Mouse (Mus musculus): Measurements from ENCODE around the gene Pon1. TPM values are rescaled to one million over a fixed set of nuclear protein-coding genes. Genes with fewer than 3 reads are reported as not detected.

The Pon1 gene
- polyA plus RNA-seq, 1 experiment: not detected

DNA sequence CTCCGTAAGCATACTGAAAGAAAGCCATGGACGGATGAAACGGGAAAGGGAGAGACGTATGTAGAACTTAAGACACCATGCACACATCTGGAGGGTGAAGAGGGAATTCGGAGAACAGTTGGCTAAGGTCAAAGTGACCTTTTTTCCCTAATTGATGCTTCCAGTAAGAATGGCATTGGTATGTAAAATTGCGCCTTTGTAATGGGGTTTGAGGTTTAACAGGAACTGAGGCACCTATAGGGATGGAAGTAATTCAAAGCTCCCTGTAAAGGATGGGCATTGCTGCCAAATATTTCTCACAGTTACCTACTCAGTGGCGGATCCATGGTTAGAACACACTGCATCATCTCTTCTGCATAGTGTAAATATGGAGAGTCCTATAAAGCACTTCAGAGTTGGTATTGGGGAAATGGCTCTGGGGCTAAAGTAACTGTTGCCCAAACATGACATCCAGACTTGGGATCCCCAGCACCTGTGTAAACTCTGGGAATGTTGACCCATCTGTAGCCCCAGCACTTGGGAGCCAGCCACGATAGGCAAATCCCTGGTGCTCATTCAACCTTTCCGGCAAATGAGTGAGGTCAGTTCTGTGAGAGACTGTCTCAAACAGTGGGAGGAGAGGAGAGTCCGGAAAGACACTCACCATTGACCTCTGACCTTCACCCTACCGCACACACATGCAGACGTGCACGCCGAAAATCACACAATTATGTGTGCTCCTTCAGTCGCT is 74.4 kb downstream of the Pon1 start:
- no peak overlapping the region for H3K27ac ChIP-seq (ENCODE audit: insufficient read depth, low read length)
- no peak overlapping the region for H3K4me3 ChIP-seq (replicated peaks; ENCODE audit: insufficient read depth, low read depth, low read length)
- no peak for DNase-seq
- TF ChIP-seq POLR2A (IDR thresholded peaks at IDR 0.05; ENCODE audit: borderline replicate concordance, insufficient read depth, low read length) (no peak), CTCF (IDR thresholded peaks at IDR 0.05; ENCODE audit: borderline replicate concordance, insufficient read depth, low read depth, low read length) (no peak)
- no peaks in the 10 kb centered on the region for H3K4me1 ChIP-seq (ENCODE audit: control insufficient read depth, insufficient read depth, low read length)
- H3K27me3 ChIP-seq (ENCODE audit: control insufficient read depth, insufficient read depth, low read length): no peaks in the 10 kb centered on the region
- 80% methylated on average over 15 of the region's 15 CpGs for WGBS

Other genes starting within 250 kb of the Pon1 start
- 1.7 and 2.4 TPM in 2 replicates for gene Pon3, start 62.3 kb upstream of the Pon1 start, polyA plus RNA-seq (2012; rRNA removed)
- gene Pon2, start 104.5 kb upstream of the Pon1 start, polyA plus RNA-seq (2012; rRNA removed): 32.7 and 43.4 TPM in 2 replicates
- gene Asb4, start 189.4 kb upstream of the Pon1 start, polyA plus RNA-seq (2012; rRNA removed): 1.4 and 2.0 TPM in 2 replicates